Mouse (Mus musculus): ENCODE results near the gene Siah2.

Siah2 gene

DNA sequence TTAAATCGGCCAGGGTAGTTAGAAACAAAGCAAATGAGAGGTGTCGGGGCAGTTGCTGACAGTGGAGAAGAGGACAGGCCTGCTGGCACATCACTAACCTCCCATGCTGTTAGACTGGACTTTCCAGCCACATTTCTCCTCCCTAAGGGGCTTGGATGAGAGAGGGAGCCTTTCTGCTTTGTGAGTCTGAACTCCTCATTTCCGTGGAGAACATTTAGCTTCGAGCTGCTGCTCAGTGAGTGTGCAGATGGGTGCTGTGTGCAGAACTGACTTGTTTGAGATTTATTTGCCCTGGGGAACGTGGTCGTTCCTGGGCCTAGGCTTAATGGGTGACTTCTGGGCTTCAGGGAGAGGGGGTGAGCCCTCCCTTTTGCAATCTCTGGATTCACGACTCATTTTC, 3.3 kb upstream of the Siah2 start:
- no peak for DNase-seq (ENCODE audit: low read depth in 1 of 2, low spot score in 2 of 2)

- no peak for DNase-seq (ENCODE audit: low read depth in 1 of 2, low spot score in 2 of 2)
These were observed 2.8 kb upstream of the Siah2 start for GRCm38 (mm10) chr3:58695044-58695443.

GRCm38 (mm10) chr3:58693331-58693730, 1.1 kb upstream of the Siah2 start:
- DNase-seq (ENCODE audit: low read depth in 1 of 2, low spot score in 2 of 2) = no peak

- peak in 1 of 2 experiments; percentile 15 for DNase-seq (ENCODE audit: low read depth in 1 of 2, low spot score in 2 of 2)
These were observed 743 bp downstream of the Siah2 start for GRCm38 (mm10) chr3:58691374-58691939.

DNA sequence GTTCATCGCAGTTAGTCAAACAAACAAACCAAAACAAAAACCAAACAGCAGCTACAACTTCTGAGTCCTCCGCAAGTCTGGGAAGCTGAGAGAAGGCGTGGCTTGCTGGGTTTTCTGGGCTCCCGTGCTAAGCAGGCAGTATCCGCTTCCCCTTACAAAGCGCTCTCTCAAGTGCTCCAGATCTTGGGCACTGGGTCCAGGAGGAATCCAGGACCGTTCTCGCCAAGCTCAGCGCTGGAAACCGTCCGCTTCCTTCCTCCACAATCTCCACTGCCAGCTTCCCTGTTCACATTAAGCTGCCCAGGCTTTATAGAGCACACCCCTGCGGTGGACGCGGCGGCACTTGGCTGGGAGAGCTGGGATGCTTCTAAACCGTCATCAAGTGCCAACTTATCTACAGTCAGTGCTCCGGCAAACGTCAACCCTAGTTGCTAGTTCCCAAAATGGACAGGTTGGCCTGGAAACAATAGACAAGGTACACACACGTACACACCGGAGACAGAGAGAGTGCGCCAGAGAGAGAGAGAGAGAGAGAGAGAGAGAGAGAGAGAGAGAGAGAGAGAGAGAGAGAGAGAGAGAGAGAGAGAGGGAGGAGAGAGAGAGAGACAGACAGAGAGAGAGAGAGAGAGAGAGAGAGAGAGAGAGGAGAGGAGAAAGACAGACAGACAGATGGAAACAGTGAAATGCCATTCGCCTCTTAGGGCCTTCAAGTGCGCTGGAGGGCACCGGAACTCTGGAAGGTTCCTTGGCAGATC, 1.4 kb downstream of the Siah2 start:
- peak in 1 of 2 experiments; percentile 70 for DNase-seq (ENCODE audit: low read depth in 1 of 2, low spot score in 2 of 2)

DNA sequence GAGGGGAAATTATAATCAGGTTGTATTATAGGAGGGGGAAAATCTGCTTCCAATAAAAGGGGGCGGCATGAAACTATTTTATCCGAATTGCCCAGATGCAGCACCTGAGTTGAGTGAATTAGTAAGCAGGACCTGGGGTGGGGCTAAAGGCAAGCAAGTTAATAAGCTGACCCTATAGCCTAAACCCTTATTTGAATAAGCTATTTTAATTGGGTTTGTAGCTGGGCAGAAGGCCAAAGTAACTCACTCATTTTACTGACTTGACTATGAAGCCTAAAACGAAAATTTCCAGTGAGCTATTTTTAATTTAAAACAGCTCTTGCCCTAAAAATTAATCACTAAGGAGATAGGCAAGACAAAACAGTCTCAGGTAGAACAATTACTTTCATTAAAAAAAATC, 2.5 kb downstream of the Siah2 start:
- no peak for DNase-seq (ENCODE audit: low read depth in 1 of 2, low spot score in 2 of 2)

GRCm38 (mm10) chr3:58689105-58689504, 3.1 kb downstream of the Siah2 start:
- DNase-seq (ENCODE audit: low read depth in 1 of 2, low spot score in 2 of 2) = no peak

- no peak for DNase-seq (ENCODE audit: low read depth in 1 of 2, low spot score in 2 of 2)
These were observed 3.6 kb downstream of the Siah2 start for GRCm38 (mm10) chr3:58688551-58688950.

DNA sequence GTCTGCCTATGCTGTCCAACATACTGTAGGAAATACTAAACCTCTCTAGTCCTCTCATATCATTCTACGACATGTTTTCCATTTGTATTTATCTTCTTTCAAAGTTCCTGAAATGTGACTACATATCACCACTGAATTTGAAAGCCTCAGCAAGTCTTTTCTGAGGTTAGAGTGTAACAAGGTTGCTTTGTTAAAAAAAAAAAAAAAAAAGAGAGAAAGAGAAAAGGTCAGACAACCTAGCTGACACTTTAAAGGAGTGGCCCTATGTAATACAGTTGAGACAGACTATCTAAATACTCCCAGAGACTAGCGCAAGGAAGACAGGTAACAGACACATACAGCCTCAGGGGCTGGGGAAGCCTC, 5.3 kb downstream of the Siah2 start:
- DNase-seq (ENCODE audit: low read depth in 1 of 2, low spot score in 2 of 2) = no peak

GRCm38 (mm10) chr3:58686206-58686921, 5.8 kb downstream of the Siah2 start:
- no peak for DNase-seq (ENCODE audit: low read depth in 1 of 2, low spot score in 2 of 2)

DNA sequence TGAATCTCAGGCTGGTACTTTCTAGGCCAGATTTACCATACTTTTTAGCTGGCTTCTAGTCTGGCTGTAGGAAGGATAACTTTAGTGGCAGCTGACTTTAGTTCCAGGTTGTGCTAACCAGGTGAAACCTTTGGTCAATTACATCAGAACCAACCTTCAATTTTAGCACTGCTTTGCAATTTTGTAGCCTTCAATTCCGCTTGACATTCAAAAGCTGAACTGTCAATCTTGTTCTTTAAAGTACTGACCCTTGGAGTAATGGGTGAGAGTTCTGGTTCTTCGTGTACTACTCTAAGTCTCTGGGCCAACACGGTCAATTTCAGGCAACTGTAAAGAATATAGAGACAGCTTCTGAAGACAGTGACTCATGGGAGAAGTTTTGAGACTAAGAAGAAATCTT, 6.8 kb downstream of the Siah2 start:
- no peak for DNase-seq (ENCODE audit: low read depth in 1 of 2, low spot score in 2 of 2)

DNA sequence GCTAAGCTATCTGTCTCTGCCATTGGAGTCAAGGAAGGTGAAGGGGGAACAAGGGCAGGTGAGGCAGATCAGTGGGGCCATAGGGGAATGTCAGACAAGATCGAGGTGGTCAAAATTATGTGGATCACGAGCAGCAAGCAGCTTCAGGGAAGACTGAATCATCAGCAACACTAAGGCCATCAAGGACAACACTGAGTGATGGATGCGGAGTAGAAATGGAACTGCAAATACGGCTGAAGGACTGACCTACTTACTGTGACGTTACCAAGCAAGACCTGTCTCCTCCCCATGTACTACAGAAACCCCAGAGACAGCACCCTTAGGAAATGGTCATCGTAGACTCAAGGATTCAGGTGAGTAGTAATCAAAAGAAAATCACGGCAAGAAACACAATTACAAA, 8.9 kb downstream of the Siah2 start:
- DNase-seq (ENCODE audit: low read depth in 1 of 2, low spot score in 2 of 2) = no peak

GRCm38 (mm10) chr3:58682336-58682735, 9.9 kb downstream of the Siah2 start:
- DNase-seq (ENCODE audit: low read depth in 1 of 2, low spot score in 2 of 2) = no peak

DNA sequence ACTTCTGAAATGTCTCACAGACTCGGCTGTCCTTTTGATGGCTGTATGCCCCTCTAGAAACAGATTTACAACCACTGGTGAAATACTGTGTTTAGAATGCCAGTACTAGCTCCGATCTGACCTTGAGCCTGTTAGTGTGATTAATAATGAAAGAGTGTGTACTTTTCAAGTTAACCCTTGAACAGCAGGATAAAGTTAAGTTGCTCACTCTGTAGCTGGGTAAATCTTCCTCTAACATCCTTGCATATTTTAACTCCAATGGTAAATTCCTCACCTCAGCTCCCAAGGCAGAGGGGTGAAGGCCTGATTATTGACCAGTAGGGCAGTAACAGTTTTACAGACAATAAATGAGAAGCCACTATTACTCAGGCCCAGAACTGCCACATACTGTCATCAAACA, 10.4 kb downstream of the Siah2 start:
- DNase-seq (ENCODE audit: low read depth in 1 of 2, low spot score in 2 of 2) = no peak

DNA sequence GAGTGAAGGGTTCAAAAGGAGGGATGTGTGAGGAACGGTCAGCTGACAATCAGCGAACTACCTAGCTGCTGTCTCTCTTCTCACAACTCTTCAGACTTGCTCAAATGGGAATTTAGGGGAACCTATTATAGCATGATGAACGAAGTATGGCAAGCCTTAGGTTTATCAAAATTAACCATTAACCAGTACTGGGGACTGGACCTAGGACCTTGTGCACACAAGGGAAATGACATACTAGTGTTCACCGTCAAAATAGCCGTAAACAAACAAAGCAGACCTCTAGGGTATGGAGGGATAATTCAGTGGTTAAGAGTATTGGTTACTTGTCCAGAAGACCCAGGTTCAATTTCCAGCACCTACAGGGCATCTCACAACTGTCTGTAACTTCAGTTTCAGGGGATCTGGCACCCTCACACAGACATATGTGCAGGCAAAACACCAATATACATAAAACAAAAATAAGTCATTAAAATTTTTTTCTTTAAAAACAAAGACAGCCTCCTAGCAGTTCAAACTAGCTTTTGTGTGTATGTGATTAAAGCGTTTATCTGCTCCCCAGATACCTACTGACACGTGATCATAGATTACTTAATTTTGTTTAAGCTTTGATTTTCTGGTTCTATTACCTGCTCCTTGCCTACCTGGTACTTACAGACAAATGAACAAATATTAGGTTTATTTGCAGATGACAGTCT, 11.1 kb downstream of the Siah2 start:
- DNase-seq (ENCODE audit: low read depth in 1 of 2, low spot score in 2 of 2) = no peak

GRCm38 (mm10) chr3:58679996-58680395, 12.2 kb downstream of the Siah2 start:
- no peak for DNase-seq (ENCODE audit: low read depth in 1 of 2, low spot score in 2 of 2)

- DNase-seq (ENCODE audit: low read depth in 1 of 2, low spot score in 2 of 2) = no peak
These were observed 13.3 kb downstream of the Siah2 start for GRCm38 (mm10) chr3:58678905-58679304.

DNA sequence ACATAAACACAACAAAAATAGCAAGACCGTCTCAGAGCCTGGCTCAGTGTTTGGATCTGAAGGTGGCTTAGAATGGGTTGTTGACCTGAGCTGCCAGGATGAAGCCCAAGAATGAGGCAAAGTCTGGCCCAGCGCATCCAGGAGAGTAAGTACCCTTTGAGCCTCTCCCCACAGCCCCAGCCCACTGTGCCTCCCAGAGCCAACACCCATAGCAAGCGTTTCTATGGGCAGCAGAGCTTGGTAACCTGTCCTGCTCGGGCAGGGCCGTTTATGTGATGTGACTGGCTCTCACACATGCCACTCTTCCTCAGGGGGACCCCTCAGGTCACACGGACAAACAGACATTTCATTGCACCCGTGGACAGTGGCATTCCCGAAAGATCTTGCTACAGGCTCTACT, 13.8 kb downstream of the Siah2 start:
- DNase-seq (ENCODE audit: low read depth in 1 of 2, low spot score in 2 of 2) = no peak

- DNase-seq (ENCODE audit: low read depth in 1 of 2, low spot score in 2 of 2) = no peak
These were observed 14.6 kb downstream of the Siah2 start for GRCm38 (mm10) chr3:58677615-58678014.

DNA sequence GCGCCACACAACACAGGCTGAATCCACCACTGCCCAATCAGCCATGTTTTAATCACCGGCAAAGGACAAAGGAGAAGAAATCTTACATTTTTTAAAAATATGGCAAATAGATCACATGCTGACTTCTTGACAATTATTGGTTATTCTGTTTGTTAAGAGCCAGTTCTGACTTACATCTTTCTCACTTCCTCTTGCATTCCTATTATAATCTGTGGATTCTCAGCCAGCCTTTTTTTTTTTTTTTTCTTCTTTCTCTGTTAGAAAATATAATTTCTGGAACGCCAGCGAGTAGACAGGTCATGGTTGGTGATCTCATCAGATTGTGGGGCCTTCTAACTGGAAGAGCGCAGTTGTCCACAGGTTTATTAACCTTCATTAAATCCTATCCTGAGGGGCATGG, 18.9 kb downstream of the Siah2 start:
- no peak for DNase-seq (ENCODE audit: low read depth in 1 of 2, low spot score in 2 of 2)

DNA sequence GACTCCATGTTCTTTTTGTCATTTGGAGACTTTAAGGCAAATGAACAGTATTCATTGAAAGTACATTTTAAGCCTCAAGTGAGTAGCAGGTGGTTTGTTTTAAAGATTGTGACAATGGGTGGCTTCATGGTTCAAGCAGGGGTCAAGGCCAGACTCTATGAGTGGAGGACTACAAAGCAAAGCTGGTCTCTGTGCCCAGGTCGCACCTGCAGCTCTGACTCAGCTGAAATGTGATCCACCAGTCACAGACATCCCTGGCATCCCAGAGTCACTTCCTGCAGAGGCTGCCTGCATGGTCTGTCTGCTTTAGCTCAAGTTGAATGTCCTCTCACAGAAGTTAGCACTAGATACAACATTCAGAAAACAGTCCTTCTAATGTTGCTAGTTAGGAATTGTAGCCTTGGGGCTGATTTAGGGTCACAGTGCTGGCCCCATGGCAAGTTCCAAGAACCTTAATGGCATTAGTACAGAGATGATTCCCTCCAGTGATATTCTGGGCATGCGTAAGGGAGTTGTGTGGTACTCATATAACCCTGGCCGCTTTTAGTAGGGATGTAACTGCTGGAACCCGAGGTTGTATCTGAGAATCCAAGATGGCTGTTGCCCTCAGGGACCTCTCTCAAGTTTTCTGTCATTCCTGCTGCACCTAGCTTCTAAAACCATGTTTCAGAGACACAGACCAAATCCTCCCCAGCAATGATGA, 19.6 kb downstream of the Siah2 start:
- no peak for DNase-seq (ENCODE audit: low read depth in 1 of 2, low spot score in 2 of 2)

Data from monocyte, adult 2 months (primary cell).